Mouse (Mus musculus): ENCODE results near the gene Ttc26.
"Not testable (repeated sequence)": the region's sequence is repeated elsewhere in the genome, so short reads cannot be mapped to it uniquely, and the experiment has no call there.

The Ttc26 gene

GRCm38 (mm10) chr6:38456425-38456824 is 75.2 kb downstream of the Ttc26 start:
- not testable (repeated sequence) for DNase-seq (ENCODE audit: low spot score in 2 of 2)

GRCm38 (mm10) chr6:38458075-38458474 is 76.8 kb downstream of the Ttc26 start:
- DNase-seq (ENCODE audit: low spot score in 2 of 2), result no peak

DNA sequence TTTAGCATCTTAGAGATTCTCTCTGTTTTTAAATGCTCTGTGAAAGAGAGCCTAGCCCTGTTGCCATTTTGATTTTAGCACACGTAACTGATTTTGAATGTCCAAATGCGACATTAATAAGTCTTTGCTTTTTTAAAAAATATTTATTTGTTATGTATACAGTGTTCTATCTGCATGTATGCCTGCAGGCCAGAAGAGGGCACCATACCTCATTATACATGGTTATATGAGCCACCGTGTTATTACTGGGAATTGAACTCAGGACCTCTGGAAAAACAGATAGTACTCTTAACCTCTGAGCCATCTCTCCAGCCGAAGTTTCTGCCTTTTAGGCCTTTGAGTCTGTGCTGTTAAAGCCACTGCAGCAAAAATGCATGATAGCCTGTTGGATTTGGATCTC is 88.3 kb downstream of the Ttc26 start:
- DNase-seq (ENCODE audit: low spot score in 2 of 2), result no peak
